Comparison of ENCODE assay signal across 24 mouse cellular contexts in genomic region chr17:74670031-74670430, GRCm38 (mm10). TPM values are rescaled to one million over a fixed set of nuclear protein-coding genes. Genes with fewer than 3 reads are reported as not detected.
DNase-seq lines count a peak whose midpoint lies in the region; ATAC-seq and TF ChIP-seq lines count a peak whose summit lies in the region.
"Had no signal": no experiment of that assay in that cellular context is flagged by ENCODE, and none has a peak within 500 bp of the region (broad histone marks: within the 10 kb centered on the region; RNA-seq: fewer than 3 reads in every experiment).

No protein-coding gene starts in this region.

- H3K9ac ChIP-seq in liver, embryonic 13.5 days, result no peak overlapping the region
- no peak overlapping the region for H3K9ac ChIP-seq in liver, embryonic 11.5 days (ENCODE audit: low read depth, low read length)
- H3K9ac ChIP-seq in lung, postnatal 0 days (replicated peaks; ENCODE audit: low read depth), result no peak overlapping the region
- H3K9ac ChIP-seq: embryonic facial prominence, embryonic 12.5 days; forebrain, embryonic 12.5 days; heart, embryonic 13.5 days; hindbrain, embryonic 13.5 days had no signal

- ATAC-seq in liver, embryonic 13.5 days (ENCODE audit: low read depth), result 0 out of 2 replicates have a peak, but pooled peaks have one; percentile 10
- no peak for ATAC-seq in liver, embryonic 11.5 days (replicated peaks; ENCODE audit: low FRiP score)
- peak; percentile 88 for ATAC-seq in lung, postnatal 0 days
- ATAC-seq: CD4-positive, CD25-positive, alpha-beta regulatory T cell, adult 4 months; forebrain, embryonic 16.5 days; hindbrain, postnatal 0 days had no signal

- no peak overlapping the region for H3K4me2 ChIP-seq in liver, embryonic 13.5 days
- no peak overlapping the region for H3K4me2 ChIP-seq in liver, embryonic 11.5 days
- H3K4me2 ChIP-seq in lung, postnatal 0 days (replicated peaks; ENCODE audit: low read depth, low read length), result 0 out of 2 replicates have a peak overlapping the region, but pooled peaks have one; percentile 6
- H3K4me2 ChIP-seq: embryonic facial prominence, embryonic 12.5 days; forebrain, embryonic 12.5 days; heart, embryonic 13.5 days; hindbrain, embryonic 13.5 days had no signal

- peaks cover 52% of the 10 kb centered on the region for H3K36me3 ChIP-seq in liver, embryonic 13.5 days
- H3K36me3 ChIP-seq in liver, embryonic 11.5 days (ENCODE audit: control insufficient read depth, insufficient read depth, low read length), result peaks cover 23% of the 10 kb centered on the region
- H3K36me3 ChIP-seq in lung, postnatal 0 days (ENCODE audit: insufficient read depth, low read length), result peaks cover 14% of the 10 kb centered on the region; the same call in 1 of the 2 replicates
- H3K36me3 ChIP-seq in kidney, adult 2 months (ENCODE audit: control insufficient read depth, insufficient read depth, low read length), result peaks cover 5% of the 10 kb centered on the region

- no peaks in the 10 kb centered on the region for H3K4me1 ChIP-seq in liver, embryonic 13.5 days (replicated peaks)
- H3K4me1 ChIP-seq in liver, embryonic 11.5 days (replicated peaks; ENCODE audit: control insufficient read depth, insufficient read depth, low read length), result no peaks in the 10 kb centered on the region
- H3K4me1 ChIP-seq in lung, postnatal 0 days (ENCODE audit: insufficient read depth, low read depth, low read length), result no peaks in the 10 kb centered on the region
- H3K4me1 ChIP-seq in kidney, adult 2 months (ENCODE audit: control insufficient read depth, insufficient read depth, low read length), result no peaks in the 10 kb centered on the region
- H3K4me1 ChIP-seq: embryonic facial prominence, embryonic 12.5 days; forebrain, embryonic 12.5 days; hindbrain, embryonic 13.5 days had no signal

- TF ChIP-seq CTCF in lung, postnatal 0 days (IDR thresholded peaks at IDR 0.05), result no peak
- no peak for TF ChIP-seq CTCF in kidney, adult 2 months (conservative IDR thresholded peaks at IDR 0.05; ENCODE audit: insufficient read depth, insufficient read length, low read depth, low read length)

- no peak for TF ChIP-seq POLR2A in kidney, adult 2 months (IDR thresholded peaks at IDR 0.05; ENCODE audit: low read depth, low read length)

- no peaks in the 10 kb centered on the region for H3K27me3 ChIP-seq in liver, embryonic 13.5 days
- no peaks in the 10 kb centered on the region for H3K27me3 ChIP-seq in liver, embryonic 11.5 days (replicated peaks; ENCODE audit: control insufficient read depth, insufficient read depth, low read length)
- H3K27me3 ChIP-seq in lung, postnatal 0 days (replicated peaks; ENCODE audit: insufficient read depth, low read length), result no peaks in the 10 kb centered on the region
- H3K27me3 ChIP-seq in kidney, adult 2 months (replicated peaks; ENCODE audit: control insufficient read depth, insufficient read depth, low read length), result no peaks in the 10 kb centered on the region
- H3K27me3 ChIP-seq: embryonic facial prominence, embryonic 12.5 days; forebrain, embryonic 12.5 days; heart, embryonic 13.5 days; hindbrain, embryonic 13.5 days had no signal

- WGBS in liver, embryonic 13.5 days (ENCODE audit: insufficient replicate concordance), result 90% methylated on average over 13 of the region's 13 CpGs
- WGBS in liver, embryonic 11.5 days, result 94% methylated on average over 13 of the region's 13 CpGs
- WGBS in lung, postnatal 0 days, result 70% methylated on average over 13 of the region's 13 CpGs
- WGBS in kidney, adult 2 months, result 93% methylated on average over 13 of the region's 13 CpGs

- TF ChIP-seq EP300 in lung, postnatal 0 days (IDR thresholded peaks at IDR 0.05), result peak; percentile 53; the same call in 1 of the 2 replicates

- H3K27ac ChIP-seq in liver, embryonic 13.5 days, result no peak overlapping the region
- no peak overlapping the region for H3K27ac ChIP-seq in liver, embryonic 11.5 days (ENCODE audit: low read depth, low read length)
- peak overlapping the region; percentile 33; the same call in 1 of the 2 replicates for H3K27ac ChIP-seq in lung, postnatal 0 days (ENCODE audit: low read length)
- H3K27ac ChIP-seq in kidney, adult 2 months (ENCODE audit: insufficient read depth, low read depth, low read length), result no peak overlapping the region
- H3K27ac ChIP-seq: embryonic facial prominence, embryonic 12.5 days; forebrain, embryonic 12.5 days; gastrocnemius, adult 2 months; heart, embryonic 13.5 days; hindbrain, embryonic 13.5 days; hindbrain, postnatal 0 days had no signal

- no peaks in the 10 kb centered on the region for H3K9me3 ChIP-seq in liver, embryonic 13.5 days (replicated peaks)
- H3K9me3 ChIP-seq in liver, embryonic 11.5 days (ENCODE audit: control insufficient read depth, low read length), result no peaks in the 10 kb centered on the region
- no peaks in the 10 kb centered on the region for H3K9me3 ChIP-seq in lung, postnatal 0 days (ENCODE audit: low read length)
- H3K9me3 ChIP-seq: embryonic facial prominence, embryonic 12.5 days; forebrain, embryonic 12.5 days; G1E; heart, embryonic 13.5 days; hindbrain, embryonic 13.5 days had no signal

- no peak overlapping the region for H3K4me3 ChIP-seq in liver, embryonic 13.5 days (replicated peaks)
- no peak overlapping the region for H3K4me3 ChIP-seq in liver, embryonic 11.5 days (ENCODE audit: low read depth, low read length)
- no peak overlapping the region for H3K4me3 ChIP-seq in lung, postnatal 0 days (ENCODE audit: low read depth, low read length)
- no peak overlapping the region for H3K4me3 ChIP-seq in kidney, adult 2 months (ENCODE audit: insufficient read depth, low read depth, low read length)
- H3K4me3 ChIP-seq: embryonic facial prominence, embryonic 12.5 days; forebrain, embryonic 12.5 days; gastrocnemius, adult 2 months; heart, embryonic 13.5 days; hindbrain, embryonic 13.5 days had no signal

- no peak for DNase-seq in liver, embryonic 13.5 days
- DNase-seq in liver, embryonic 11.5 days (ENCODE audit: low spot score), result no peak
- DNase-seq in lung, adult 18-20 months, result peak; percentile 70 to 81
- DNase-seq in lung, postnatal 0 days (ENCODE audit: low spot score), result peak; percentile 84
- peak; percentile 80 for DNase-seq in lung, postnatal 36 days
- no peak for DNase-seq in neural tube, embryonic 10.5 days (ENCODE audit: extremely low spot score, low spot score)
- no peak for DNase-seq in kidney, adult 2 months
- DNase-seq in layer of hippocampus, adult 18-20 months (ENCODE audit: low spot score in 2 of 2), result no peak
- DNase-seq: adrenal gland, adult 8-10 months; B cell, adult 2 months; cerebellum, adult 18-20 months; cerebellum, postnatal 10 days; embryo, embryonic 11 days; gastrocnemius, adult 2 months; gastrocnemius, postnatal 25 days; heart, postnatal 4 days had no signal

RNA-seq across cellular contexts. Expression of gene Ttc27, which starts 47.5 kb away (rescaled TPM):
- polyA plus RNA-seq in liver, embryonic 13.5 days (2015; fragmentation: Nextera tagmentation; extraction: Ambion mirVana), result 17.1 and 22.6 TPM in 2 replicates
- 37.6 and 40.4 TPM in 2 replicates for polyA plus RNA-seq in liver, embryonic 11.5 days (2014; fragmentation: Nextera tagmentation; extraction: Ambion mirVana)
- 8.6 and 8.8 TPM in 2 replicates for polyA plus RNA-seq in lung, postnatal 0 days (2015; fragmentation: Nextera tagmentation; extraction: Ambion mirVana)
- polyA plus RNA-seq in kidney, adult 2 months (2012; rRNA removed), result 4.9 and 5.3 TPM in 2 replicates
- total RNA-seq in layer of hippocampus, adult 18-20 months (2021), result 10 to 100 TPM; 20.8 to 25.8 TPM

Comparison
In these comparisons a context has a peak if more than half of its experiments do, and no peak if none do; other contexts are left out.
1. DNase-seq: peak in lung, adult 18-20 months (2 of 2), lung, postnatal 0 days (single experiment) and lung, postnatal 36 days (single experiment); none in liver, embryonic 13.5 days (single experiment), liver, embryonic 11.5 days (single experiment), neural tube, embryonic 10.5 days (single experiment), kidney, adult 2 months (single experiment) and layer of hippocampus, adult 18-20 months (0 of 2).